Mouse (Mus musculus) myocyte (in vitro differentiated cells): Measurements from ENCODE around the gene Slc39a11.

Source experiments
- E2F4 ChIP-seq: IDR thresholded peaks from one replicate; pipeline ENCODE4 v1.6.1; 2011; ENCODE audit warnings: mild to moderate bottlenecking, control low read depth, moderate library complexity; ENCODE audit not compliant: insufficient read depth
- POLR2A ChIP-seq: IDR thresholded peaks from one replicate; pipeline ENCODE4 v1.6.1; 2011; ENCODE audit warnings: low read depth, mild to moderate bottlenecking, control low read depth, moderate library complexity; ENCODE audit not compliant: insufficient read length
- REST ChIP-seq: IDR thresholded peaks from one replicate; pipeline ENCODE4 v1.6.1; 2011; ENCODE audit warnings: mild to moderate bottlenecking, control low read depth, moderate library complexity; ENCODE audit not compliant: insufficient read depth, insufficient read length
- USF1 ChIP-seq: IDR thresholded peaks from one replicate; pipeline ENCODE4 v1.6.1; 2011; ENCODE audit warnings: low read depth, mild to moderate bottlenecking, control low read depth, moderate library complexity

- no peak for TF ChIP-seq POLR2A
- TF ChIP-seq USF1, result no peak
- TF ChIP-seq REST, result no peak
- TF ChIP-seq E2F4, result no peak
Observed at GRCm38 (mm10) chr11:113393366-113394150, 256.3 kb downstream of the Slc39a11 start.
